Mouse (Mus musculus): ENCODE measurements at regions not wholly inside any gene's neighbourhood (a gene's known extent, or its start where the extent isn't known, plus 50 kb on each side); places are given as distances from the start of the nearest gene placed in this dataset.

- Histone ChIP-seq H3K27me3 (ENCODE audit: control insufficient read depth in 1 of 2, insufficient read depth in 2 of 2, low read length in 2 of 2) (no peaks in the 10 kb centered on the region), H3K9me3 (replicated peaks; ENCODE audit: insufficient read depth, low read length) (no peaks in the 10 kb centered on the region), H3K4me1 (ENCODE audit: control insufficient read depth in 1 of 2, insufficient read depth in 2 of 2, low read length in 2 of 2) (peaks cover 13 to 15% of the 10 kb centered on the region in 2 experiments), H3K4me3 (ENCODE audit: control insufficient read depth in 1 of 2, insufficient read depth in 1 of 2, low read depth in 2 of 2, low read length in 2 of 2) (no peak overlapping the region), H3K79me2 (ENCODE audit: control insufficient read depth, insufficient read depth, low read length, poor library complexity) (no peaks in the 10 kb centered on the region), H3K27ac (ENCODE audit: control insufficient read depth, low read depth, low read length) (no peak overlapping the region), H3K9ac (ENCODE audit: control insufficient read depth, low read depth, low read length, poor library complexity, severe bottlenecking) (no peak overlapping the region), H3K36me3 (ENCODE audit: control insufficient read depth in 1 of 2, insufficient read depth in 2 of 2, low read length in 2 of 2) (peaks cover 0 to 12% of the 10 kb centered on the region in 2 experiments; a peak in 2 of 4 replicates)
- DNase-seq (ENCODE audit: low read depth, low spot score): no peak
- no peak for TF ChIP-seq TAL1 (IDR thresholded peaks at IDR 0.05; ENCODE audit: low read length)
Observed at GRCm38 (mm10) chr12:79977136-79977535, 135.7 kb downstream of the Zfp36l1 start.

- DNase-seq (ENCODE audit: low read depth, low spot score): no peak
- H3K36me3 ChIP-seq (ENCODE audit: control insufficient read depth in 1 of 2, insufficient read depth in 2 of 2, low read length in 2 of 2): no peaks in the 10 kb centered on the region
- no peak overlapping the region for H3K27ac ChIP-seq (ENCODE audit: control insufficient read depth, low read depth, low read length)
- H3K4me1 ChIP-seq (ENCODE audit: control insufficient read depth in 1 of 2, insufficient read depth in 2 of 2, low read length in 2 of 2): peaks cover 3 to 5% of the 10 kb centered on the region in 2 experiments; a peak in 3 of 4 replicates
- no peaks in the 10 kb centered on the region for H3K9me3 ChIP-seq (replicated peaks; ENCODE audit: insufficient read depth, low read length)
- H3K4me3 ChIP-seq (ENCODE audit: control insufficient read depth in 1 of 2, insufficient read depth in 1 of 2, low read depth in 2 of 2, low read length in 2 of 2): no peak overlapping the region
- TF ChIP-seq MAZ (IDR thresholded peaks at IDR 0.05; ENCODE audit: low read depth, low read length) (no peak), TCF12 (IDR thresholded peaks at IDR 0.05; ENCODE audit: low read depth, low read length) (no peak), SMC3 (IDR thresholded peaks at IDR 0.05; ENCODE audit: low read depth, low read length) (no peak), ZNF384 (IDR thresholded peaks at IDR 0.05; ENCODE audit: low read depth, low read length) (no peak), TAL1 (IDR thresholded peaks at IDR 0.05; ENCODE audit: low read length) (no peak), NRF1 (IDR thresholded peaks at IDR 0.05; ENCODE audit: insufficient read depth, low read depth, low read length, poor library complexity, severe bottlenecking) (no peak), CHD2 (IDR thresholded peaks at IDR 0.05; ENCODE audit: low read length) (no peak), USF1 (IDR thresholded peaks at IDR 0.05; ENCODE audit: low read depth, low read length) (no peak), ETS1 (IDR thresholded peaks at IDR 0.05; ENCODE audit: low read depth, low read length) (no peak), POLR2AphosphoS5 (IDR thresholded peaks at IDR 0.05; ENCODE audit: borderline replicate concordance, low read depth, low read length) (no peak), MEF2A (IDR thresholded peaks at IDR 0.05; ENCODE audit: extremely low read depth, insufficient replicate concordance, low read depth, low read length, poor library complexity, severe bottlenecking) (no peak), MYC (IDR thresholded peaks at IDR 0.05; ENCODE audit: low read depth, low read length) (no peak), JUND (IDR thresholded peaks at IDR 0.05; ENCODE audit: low read depth, low read length) (no peak), HCFC1 (IDR thresholded peaks at IDR 0.05; ENCODE audit: low read depth, low read length) (no peak), RCOR1 (IDR thresholded peaks at IDR 0.05; ENCODE audit: low read depth, low read length) (no peak), MXI1 (IDR thresholded peaks at IDR 0.05; ENCODE audit: low read depth, low read length) (no peak), POLR2A (IDR thresholded peaks at IDR 0.05; ENCODE audit: control insufficient read depth in 1 of 2, insufficient read depth in 1 of 2, low read depth in 1 of 2, low read length in 2 of 2, poor library complexity in 1 of 2) (no peak)
- no peaks in the 10 kb centered on the region for H3K27me3 ChIP-seq (ENCODE audit: control insufficient read depth in 1 of 2, insufficient read depth in 2 of 2, low read length in 2 of 2)
- no peak overlapping the region for H3K9ac ChIP-seq (ENCODE audit: control insufficient read depth, low read depth, low read length, poor library complexity, severe bottlenecking)
- no peaks in the 10 kb centered on the region for H3K79me2 ChIP-seq (ENCODE audit: control insufficient read depth, insufficient read depth, low read length, poor library complexity)
Observed at GRCm38 (mm10) chr12:79975466-79976239, 137.2 kb downstream of the Zfp36l1 start.
